Mouse (Mus musculus): ENCODE measurements around the gene Aptx.

DNA sequence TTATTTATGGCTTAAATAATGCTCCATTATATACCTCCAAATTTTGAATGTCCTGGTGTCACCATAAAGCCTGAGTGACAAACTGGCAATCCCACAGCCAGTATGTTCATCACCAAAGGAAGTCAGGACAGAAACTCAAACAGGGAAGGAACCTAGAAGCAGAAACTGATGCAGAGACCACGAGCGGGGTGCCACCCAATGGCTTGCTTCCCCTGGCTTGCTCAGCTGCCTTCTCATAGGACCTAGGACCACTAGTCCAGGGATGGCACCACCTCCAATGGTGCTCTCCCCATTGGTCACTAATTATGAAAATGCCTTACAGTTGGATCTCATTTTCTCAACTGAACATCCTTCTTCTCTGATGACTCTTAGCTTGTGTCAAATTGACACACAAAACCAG is 19.7 kb downstream of the Aptx start:
- TF ChIP-seq CTCF (IDR thresholded peaks at IDR 0.05; ENCODE audit: low read depth, low read length): no peak
- no peak for TF ChIP-seq EP300 (IDR thresholded peaks at IDR 0.05; ENCODE audit: insufficient read depth, low read depth, low read length)
- no peak for TF ChIP-seq POLR2A (IDR thresholded peaks at IDR 0.05; ENCODE audit: insufficient read depth, low read length)
